Mouse (Mus musculus): ENCODE data around the gene Tmem8b. TPM values are rescaled to one million over a fixed set of nuclear protein-coding genes. Genes with fewer than 3 reads are reported as not detected.

The Tmem8b gene
- total RNA-seq, 1 experiment: 1.4 TPM

DNA sequence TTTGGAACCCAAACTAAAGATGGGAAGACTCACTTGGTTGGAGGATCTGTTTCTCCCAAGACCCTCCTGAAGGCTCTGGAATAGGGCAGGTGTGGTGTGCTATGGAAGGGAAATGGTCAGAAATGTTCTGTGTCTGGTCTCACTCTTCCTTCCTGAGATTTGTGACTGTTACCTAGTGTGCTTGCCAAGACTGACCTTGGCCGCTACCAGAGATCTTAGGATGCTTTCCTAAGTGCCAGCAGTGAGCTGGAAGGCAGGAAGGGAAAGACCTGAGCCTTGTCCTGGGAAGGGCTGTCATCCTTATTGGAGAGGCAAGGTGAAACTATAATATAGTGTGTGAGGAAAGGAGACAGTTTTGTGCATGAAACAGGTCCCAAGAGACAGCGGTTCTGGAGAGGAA, 35.0 kb upstream of the Tmem8b start:
- no peak overlapping the region for H3K4me3 ChIP-seq (ENCODE audit: insufficient read depth in 1 of 2, low read depth in 1 of 2, low read length in 2 of 2, poor library complexity in 1 of 2, severe bottlenecking in 1 of 2)
- no peak overlapping the region for H3K27ac ChIP-seq (ENCODE audit: insufficient read depth, low read depth, low read length, poor library complexity, severe bottlenecking)
- peaks cover 0 to 13% of the 10 kb centered on the region in 2 experiments; a peak in 1 of 4 replicates for H3K4me1 ChIP-seq (ENCODE audit: control insufficient read depth in 2 of 2, insufficient read depth in 2 of 2, low read length in 2 of 2, poor library complexity in 1 of 2)
- no peak for DNase-seq (ENCODE audit: low read depth, low spot score)
- H3K9me3 ChIP-seq (ENCODE audit: control insufficient read depth, insufficient read depth, low read depth, low read length): no peaks in the 10 kb centered on the region
- in situ Hi-C loops (cut with MboI; ENCODE audit: low sequenced_read_pairs in 2 of 2, unreplicated experiment in 2 of 2): no loop called here
- H3K9ac ChIP-seq (ENCODE audit: insufficient read depth, low read depth, low read length, poor library complexity, severe bottlenecking): no peak overlapping the region
- TF ChIP-seq HCFC1 (IDR thresholded peaks at IDR 0.05; ENCODE audit: borderline replicate concordance, insufficient read depth, low read length) (no peak), ZC3H11A (IDR thresholded peaks at IDR 0.05; ENCODE audit: borderline replicate concordance, low read depth, low read length) (no peak), CHD2 (IDR thresholded peaks at IDR 0.05; ENCODE audit: low read depth, low read length) (no peak), ZNF384 (IDR thresholded peaks at IDR 0.05; ENCODE audit: low read depth, low read length) (no peak), MAFK (IDR thresholded peaks at IDR 0.05; ENCODE audit: insufficient read depth, low read depth, low read length) (no peak)
- no peaks in the 10 kb centered on the region for H3K36me3 ChIP-seq (ENCODE audit: control insufficient read depth, insufficient read depth, low read length, poor library complexity, severe bottlenecking)

DNA sequence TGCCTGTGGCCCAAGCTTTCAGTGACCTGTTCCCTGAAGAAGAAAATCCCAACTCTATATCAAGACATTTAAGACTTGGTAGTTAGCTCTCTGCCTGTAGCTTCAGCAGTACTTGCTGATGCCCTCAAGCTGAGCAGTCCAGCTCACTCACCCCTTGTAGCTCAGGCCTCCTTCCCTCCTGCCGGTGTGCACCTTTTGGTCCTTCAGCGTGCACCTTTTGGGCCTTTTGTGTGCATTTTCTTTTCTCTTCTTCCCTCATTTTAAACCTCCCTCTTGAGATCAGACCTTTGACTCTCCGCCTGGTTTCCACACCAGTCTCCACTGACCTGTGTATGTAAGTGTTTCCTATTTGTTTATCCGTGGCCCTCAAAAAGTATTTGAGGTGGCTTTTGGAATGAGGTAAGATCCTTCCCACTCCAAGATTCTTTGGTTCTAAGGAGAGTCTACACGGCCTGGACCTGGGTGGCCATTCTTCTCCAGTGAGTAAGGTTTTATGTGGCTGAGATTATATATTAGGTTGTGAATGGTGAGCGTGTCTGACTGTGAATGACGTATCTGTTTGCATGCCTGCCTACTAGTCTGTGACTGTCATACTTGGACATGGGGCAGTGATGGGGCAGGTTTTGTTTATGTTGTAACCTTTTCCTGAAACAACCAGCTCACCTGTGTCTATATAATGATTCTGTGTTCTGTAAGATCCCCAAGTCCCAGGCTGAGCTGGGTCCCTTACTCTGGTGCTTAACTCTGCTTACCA, 34.0 kb upstream of the Tmem8b start:
- DNase-seq (ENCODE audit: low read depth, low spot score): no peak
- Histone ChIP-seq H3K4me1 (ENCODE audit: control insufficient read depth in 2 of 2, insufficient read depth in 2 of 2, low read length in 2 of 2, poor library complexity in 1 of 2) (peaks cover 0 to 12% of the 10 kb centered on the region in 2 experiments; a peak in 1 of 4 replicates), H3K9ac (ENCODE audit: insufficient read depth, low read depth, low read length, poor library complexity, severe bottlenecking) (no peak overlapping the region), H3K9me3 (ENCODE audit: control insufficient read depth, insufficient read depth, low read depth, low read length) (no peaks in the 10 kb centered on the region), H3K27ac (ENCODE audit: insufficient read depth, low read depth, low read length, poor library complexity, severe bottlenecking) (no peak overlapping the region), H3K36me3 (ENCODE audit: control insufficient read depth, insufficient read depth, low read length, poor library complexity, severe bottlenecking) (no peaks in the 10 kb centered on the region), H3K4me3 (ENCODE audit: insufficient read depth in 1 of 2, low read depth in 1 of 2, low read length in 2 of 2, poor library complexity in 1 of 2, severe bottlenecking in 1 of 2) (no peak overlapping the region)
- TF ChIP-seq CHD2 (IDR thresholded peaks at IDR 0.05; ENCODE audit: low read depth, low read length) (no peak), HCFC1 (IDR thresholded peaks at IDR 0.05; ENCODE audit: borderline replicate concordance, insufficient read depth, low read length) (no peak), ZC3H11A (IDR thresholded peaks at IDR 0.05; ENCODE audit: borderline replicate concordance, low read depth, low read length) (no peak), MAFK (IDR thresholded peaks at IDR 0.05; ENCODE audit: insufficient read depth, low read depth, low read length) (no peak), ZNF384 (IDR thresholded peaks at IDR 0.05; ENCODE audit: low read depth, low read length) (no peak)
- in situ Hi-C loops (cut with MboI; ENCODE audit: low sequenced_read_pairs in 2 of 2, unreplicated experiment in 2 of 2): no loop called here

DNA sequence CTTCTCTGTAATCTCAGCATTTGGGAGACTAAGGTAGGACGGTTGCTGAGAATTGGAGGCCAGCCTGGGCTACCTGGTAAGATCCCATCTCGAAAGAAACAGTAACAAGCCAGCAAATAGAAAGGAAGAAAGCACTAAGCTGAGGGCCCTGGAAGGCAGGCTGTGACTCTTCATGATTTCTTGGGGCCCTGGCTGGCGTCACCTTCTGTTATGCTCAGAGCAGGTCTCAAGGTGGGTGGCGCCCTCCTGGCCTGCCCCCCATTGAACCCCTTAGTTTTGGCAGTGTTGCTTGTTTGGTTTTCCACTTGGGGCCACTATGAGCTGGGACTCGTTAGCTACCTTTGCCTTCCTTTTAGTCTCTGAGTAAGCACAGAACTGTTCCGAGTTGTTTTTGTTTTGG, 32.0 kb upstream of the Tmem8b start:
- TF ChIP-seq MAFK (IDR thresholded peaks at IDR 0.05; ENCODE audit: insufficient read depth, low read depth, low read length): no peak
- no peak for TF ChIP-seq HCFC1 (IDR thresholded peaks at IDR 0.05; ENCODE audit: borderline replicate concordance, insufficient read depth, low read length)
- no peak for TF ChIP-seq CHD2 (IDR thresholded peaks at IDR 0.05; ENCODE audit: low read depth, low read length)
- no peak for TF ChIP-seq ZC3H11A (IDR thresholded peaks at IDR 0.05; ENCODE audit: borderline replicate concordance, low read depth, low read length)
- no peak for TF ChIP-seq ZNF384 (IDR thresholded peaks at IDR 0.05; ENCODE audit: low read depth, low read length)
- in situ Hi-C loops (cut with MboI; ENCODE audit: low sequenced_read_pairs in 2 of 2, unreplicated experiment in 2 of 2): no loop called here
- Histone ChIP-seq H3K27ac (ENCODE audit: insufficient read depth, low read depth, low read length, poor library complexity, severe bottlenecking) (no peak overlapping the region), H3K36me3 (ENCODE audit: control insufficient read depth, insufficient read depth, low read length, poor library complexity, severe bottlenecking) (no peaks in the 10 kb centered on the region), H3K9me3 (ENCODE audit: control insufficient read depth, insufficient read depth, low read depth, low read length) (no peaks in the 10 kb centered on the region), H3K4me3 (ENCODE audit: insufficient read depth in 1 of 2, low read depth in 1 of 2, low read length in 2 of 2, poor library complexity in 1 of 2, severe bottlenecking in 1 of 2) (no peak overlapping the region), H3K4me1 (ENCODE audit: control insufficient read depth in 2 of 2, insufficient read depth in 2 of 2, low read length in 2 of 2, poor library complexity in 1 of 2) (peaks cover 0 to 5% of the 10 kb centered on the region in 2 experiments; a peak in 1 of 4 replicates), H3K9ac (ENCODE audit: insufficient read depth, low read depth, low read length, poor library complexity, severe bottlenecking) (no peak overlapping the region)
- DNase-seq (ENCODE audit: low read depth, low spot score): no peak

DNA sequence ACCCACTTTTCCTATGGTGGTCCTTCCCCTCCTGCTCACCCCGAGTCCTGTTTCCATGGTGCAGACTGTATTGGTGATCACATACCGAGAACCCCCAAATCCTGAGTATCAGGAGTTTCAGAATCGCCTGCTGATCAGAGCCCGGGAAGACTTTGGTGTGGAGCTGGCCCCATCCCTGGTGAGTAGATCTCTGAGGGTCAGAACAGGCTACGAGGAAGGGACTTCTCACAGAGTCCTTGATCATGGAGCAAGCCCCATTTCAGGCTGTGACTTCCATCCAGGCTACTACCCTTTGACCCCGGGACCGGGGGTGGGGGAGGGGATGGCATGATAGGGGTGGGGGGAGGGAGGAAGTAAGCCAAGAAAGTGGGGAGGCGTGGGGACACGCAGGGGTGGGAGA, 28.7 kb upstream of the Tmem8b start:
- no peak for DNase-seq (ENCODE audit: low read depth, low spot score)
- Histone ChIP-seq H3K9me3 (ENCODE audit: control insufficient read depth, insufficient read depth, low read depth, low read length) (no peaks in the 10 kb centered on the region), H3K27ac (ENCODE audit: insufficient read depth, low read depth, low read length, poor library complexity, severe bottlenecking) (no peak overlapping the region), H3K4me3 (ENCODE audit: insufficient read depth in 1 of 2, low read depth in 1 of 2, low read length in 2 of 2, poor library complexity in 1 of 2, severe bottlenecking in 1 of 2) (no peak overlapping the region), H3K36me3 (ENCODE audit: control insufficient read depth, insufficient read depth, low read length, poor library complexity, severe bottlenecking) (no peaks in the 10 kb centered on the region), H3K4me1 (ENCODE audit: control insufficient read depth in 2 of 2, insufficient read depth in 2 of 2, low read length in 2 of 2, poor library complexity in 1 of 2) (no peaks in the 10 kb centered on the region), H3K9ac (ENCODE audit: insufficient read depth, low read depth, low read length, poor library complexity, severe bottlenecking) (no peak overlapping the region)
- TF ChIP-seq ZNF384 (IDR thresholded peaks at IDR 0.05; ENCODE audit: low read depth, low read length) (no peak), ZC3H11A (IDR thresholded peaks at IDR 0.05; ENCODE audit: borderline replicate concordance, low read depth, low read length) (no peak), CHD2 (IDR thresholded peaks at IDR 0.05; ENCODE audit: low read depth, low read length) (no peak), HCFC1 (IDR thresholded peaks at IDR 0.05; ENCODE audit: borderline replicate concordance, insufficient read depth, low read length) (no peak), MAFK (IDR thresholded peaks at IDR 0.05; ENCODE audit: insufficient read depth, low read depth, low read length) (no peak)
- in situ Hi-C loops (cut with MboI; ENCODE audit: low sequenced_read_pairs in 2 of 2, unreplicated experiment in 2 of 2): no loop called here

All from ES-E14 (cell line).